Mouse (Mus musculus) stomach, postnatal 0 days (tissue): ENCODE measurements around the gene Zfp456.

Experiments used
- CTCF ChIP-seq: IDR thresholded peaks from 2 replicates; pipeline ENCODE4 v1.5.1; 2016; ENCODE audit warnings: antibody characterized with exemption, low read depth, mild to moderate bottlenecking, moderate library complexity
- EP300 ChIP-seq: optimal IDR thresholded peaks from 2 replicates; pipeline ENCODE3; 2016; ENCODE audit warnings: antibody characterized with exemption

DNA sequence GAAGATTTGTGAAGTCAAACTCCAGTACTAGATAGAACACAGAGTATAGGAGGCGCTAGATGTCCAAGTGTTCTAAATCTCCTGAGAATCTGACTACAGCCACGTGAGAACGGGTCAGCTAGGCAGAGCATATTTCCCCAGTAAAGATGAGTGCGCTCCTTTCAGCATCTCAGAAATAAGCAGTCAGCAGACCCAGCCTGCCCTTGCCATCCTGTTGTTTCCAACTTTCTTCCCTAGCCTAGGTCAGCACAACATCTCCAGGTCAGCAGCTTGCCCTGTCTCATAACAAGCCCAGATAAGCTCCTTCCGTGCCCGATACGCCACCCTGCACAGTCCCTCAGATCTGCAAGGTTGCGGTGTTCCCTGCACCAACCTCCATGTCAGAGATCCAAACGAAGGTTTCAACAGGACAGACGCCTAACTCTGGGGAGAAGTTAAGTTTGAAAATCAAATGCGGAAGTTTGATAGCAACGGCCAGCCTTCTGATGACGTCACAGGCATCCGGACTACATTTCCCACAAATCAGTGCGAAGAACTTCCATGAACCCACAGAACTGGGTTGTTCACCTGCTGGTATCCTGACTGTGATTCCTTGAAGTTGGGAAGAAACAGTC lies 15.4 kb downstream of the Zfp456 start, which contains the start of the genes Gm28044 and Zfp953:
- TF ChIP-seq CTCF = peak; percentile 58
- TF ChIP-seq EP300 = no peak
